Mouse (Mus musculus): Measurements from ENCODE around the gene Cyp3a13.

- TF ChIP-seq GATA1 (IDR thresholded peaks at IDR 0.05; ENCODE audit: borderline replicate concordance, low read length) (no peak), FLI1 (IDR thresholded peaks at IDR 0.05; ENCODE audit: low read length) (no peak)
Measured at GRCm38 (mm10) chr5:137892954-137893353, 28.5 kb downstream of the Cyp3a13 start.
